Mouse (Mus musculus) CH12.LX (cell line): ENCODE measurements around the gene Gm2a.
A peak's percentile ranks its signal among the peaks of the same experiment; 100 is the strongest.

ENCODE experiments used
- MAX ChIP-seq: IDR thresholded peaks from 2 replicates; pipeline ENCODE4 v1.6.1; 2011; ENCODE audit warnings: low read length, improper control_type of control experiment
- TCF12 ChIP-seq: IDR thresholded peaks from 2 replicates; pipeline ENCODE4 v1.6.1; 2014; ENCODE audit warnings: low read depth, mild to moderate bottlenecking, inconsistent platforms, low read length, improper control_type of control experiment
- USF1 ChIP-seq: IDR thresholded peaks from 2 replicates; pipeline ENCODE4 v1.6.1; 2014; ENCODE audit warnings: low read depth, mild to moderate bottlenecking, inconsistent platforms, low read length, improper control_type of control experiment

DNA sequence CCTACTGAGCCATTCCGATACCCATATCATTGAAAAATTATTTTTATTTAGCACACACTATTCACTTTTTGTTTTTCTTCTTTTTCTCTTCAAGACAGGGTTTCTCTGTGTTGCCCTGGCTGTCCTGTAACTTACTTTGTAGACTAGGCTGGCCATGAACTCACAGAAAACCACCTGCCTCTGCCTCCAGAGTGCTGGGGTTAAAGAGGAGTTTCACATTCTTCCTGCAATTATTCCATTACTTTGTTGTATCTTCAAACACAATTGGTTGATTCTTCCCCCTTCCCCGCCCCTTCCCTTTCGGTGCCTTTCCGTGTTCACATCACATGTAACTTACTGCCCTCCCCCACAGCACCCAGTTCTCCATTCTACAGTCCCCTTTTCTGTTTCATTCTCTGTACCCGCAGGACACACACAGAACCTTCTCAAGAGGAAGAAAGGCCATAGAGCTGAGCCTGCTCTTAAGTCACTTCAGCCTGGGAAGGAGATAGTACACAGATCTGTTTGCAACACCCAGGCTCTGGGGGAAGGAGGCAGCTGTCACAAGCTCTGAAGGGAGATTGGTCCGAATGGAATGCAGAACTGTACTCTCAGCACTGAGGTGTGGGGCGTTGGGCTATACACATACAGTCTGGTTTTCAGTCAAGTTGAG is 15.4 kb downstream of the Gm2a start:
- TF ChIP-seq MAX = peak; percentile 81
- TF ChIP-seq USF1 = peak; percentile 21; the same call in 1 of the 2 replicates
- TF ChIP-seq TCF12 = 0 out of 2 replicates have a peak, but pooled peaks have one; percentile 66
